Mouse (Mus musculus) intestine, postnatal 0 days (tissue): Measurements from ENCODE around the gene Hjurp. TPM values are rescaled to one million over a fixed set of nuclear protein-coding genes. Genes with fewer than 3 reads are reported as not detected.

ENCODE experiments used
- ATAC-seq: fragments of 200-750 bp; cut with Nextera tagmentation; 2 replicates; pipeline ENCODE4 v1.8.0; 2017; ENCODE audit warnings: mild to moderate bottlenecking, moderate TSS enrichment, moderate library complexity
- H3K27ac ChIP-seq: fragments of 300-500 bp; sonication (generic); 2 replicates; pipeline ENCODE4 v1.5.1; 2014; ENCODE audit warnings: mild to moderate bottlenecking, low read depth, low read length, moderate library complexity
- H3K27me3 ChIP-seq: fragments of 300-500 bp; sonication (generic); replicated peaks from 2 replicates; pipeline ENCODE4 v1.6.1; 2014; ENCODE audit warnings: low read length, mixed read lengths; ENCODE audit not compliant: control insufficient read depth, insufficient read depth
- H3K36me3 ChIP-seq: fragments of 300-500 bp; sonication (generic); 2 replicates; pipeline ENCODE4 v1.6.1; 2014; ENCODE audit warnings: mild to moderate bottlenecking, moderate library complexity; ENCODE audit not compliant: control insufficient read depth, insufficient read depth
- H3K4me1 ChIP-seq: fragments of 300-500 bp; sonication (generic); replicated peaks from 2 replicates; pipeline ENCODE4 v1.6.1; 2014; ENCODE audit warnings: antibody characterized with exemption, low read length, mixed read lengths; ENCODE audit not compliant: control insufficient read depth, insufficient read depth
- H3K4me2 ChIP-seq: fragments of 300-500 bp; sonication (generic); replicated peaks from 2 replicates; pipeline ENCODE4 v1.6.1; 2014; ENCODE audit warnings: low read depth, mild to moderate bottlenecking, moderate library complexity
- H3K4me3 ChIP-seq: fragments of 300-500 bp; sonication (generic); 2 replicates; pipeline ENCODE4 v1.5.1; 2014; ENCODE audit warnings: low read depth, low read length
- H3K9ac ChIP-seq: fragments of 300-500 bp; sonication (generic); 2 replicates; pipeline ENCODE4 v1.6.1; 2014; ENCODE audit warnings: mild to moderate bottlenecking, low read depth, low read length
- H3K9me3 ChIP-seq: fragments of 300-500 bp; sonication (generic); 2 replicates; pipeline ENCODE4 v1.6.1; 2016; ENCODE audit warnings: mixed run types; ENCODE audit not compliant: control insufficient read depth
- CTCF ChIP-seq: sonication (generic); IDR thresholded peaks from 2 replicates; pipeline ENCODE4 v1.5.1; 2016; ENCODE audit warnings: low read depth, mild to moderate bottlenecking, control low read depth, antibody characterized with exemption, moderate library complexity
- WGBS: fragments of 180-500 bp; shearing (Covaris S2); extraction: QIAGEN DNeasy Blood & Tissue Kit; methylation state at CpG from one replicate; pipeline ENCODE4 v1.1.7; 2014; 5-methylcytosine and 5-hydroxymethylcytosine counted together
- polyA plus RNA-seq: library from polyadenylated mRNA; unstranded; fragments of >200 nt; fragmentation: Nextera tagmentation; extraction: Ambion mirVana; gene quantifications from 2 replicates; pipeline ENCODE4 v1.2.1, GENCODE M21; 2015

The Hjurp gene
- 29.1 and 30.8 TPM in 2 replicates for polyA plus RNA-seq

GRCm38 (mm10) chr1:88277098-88277817 is at the start of gene Hjurp, which contains the start of gene Trpm8:
Hjurp (minus strand) TSS chr1:88277633.
Trpm8 (plus strand) TSS chr1:88277661.
- Histone ChIP-seq H3K4me2 (peak within 1 kb of the TSS; percentile 79), H3K4me1 (peaks cover 19% of the 10 kb centered on the region), H3K27me3 (no peaks in the 10 kb centered on the region), H3K9ac (peak within 1 kb of the TSS; percentile 76), H3K9me3 (no peaks in the 10 kb centered on the region), H3K36me3 (peaks cover 31% of the 10 kb centered on the region), H3K4me3 (peak within 1 kb of the TSS; percentile 72), H3K27ac (peak within 1 kb of the TSS; percentile 83)
- TF ChIP-seq CTCF, result no peak
- ATAC-seq, result peak; percentile 96
- WGBS, result under 1% methylated on average over 50 of the region's 50 CpGs

- no peak overlapping the region for H3K4me2 ChIP-seq
Observed at GRCm38 (mm10) chr1:88323101-88323500, 45.7 kb upstream of the Hjurp start.

GRCm38 (mm10) chr1:88322146-88322545 is 44.7 kb upstream of the Hjurp start:
- no peaks in the 10 kb centered on the region for H3K36me3 ChIP-seq
- TF ChIP-seq CTCF, result no peak
- H3K27ac ChIP-seq, result no peak overlapping the region
- ATAC-seq, result no peak
- no peak overlapping the region for H3K4me2 ChIP-seq
- H3K4me3 ChIP-seq, result no peak overlapping the region
- H3K9ac ChIP-seq, result no peak overlapping the region
- H3K4me1 ChIP-seq, result no peaks in the 10 kb centered on the region
- no peaks in the 10 kb centered on the region for H3K9me3 ChIP-seq
- H3K27me3 ChIP-seq, result no peaks in the 10 kb centered on the region

More at GRCm38 (mm10) chr1:88323101-88323500, 45.7 kb upstream of the Hjurp start:
- H3K27ac ChIP-seq, result no peak overlapping the region
- no peaks in the 10 kb centered on the region for H3K9me3 ChIP-seq
- H3K36me3 ChIP-seq, result no peaks in the 10 kb centered on the region
- no peak overlapping the region for H3K4me3 ChIP-seq
- no peak for ATAC-seq
- no peak for TF ChIP-seq CTCF
- WGBS, result 78% methylated on average over 3 of the region's 3 CpGs
- no peaks in the 10 kb centered on the region for H3K27me3 ChIP-seq
- no peaks in the 10 kb centered on the region for H3K4me1 ChIP-seq
- H3K9ac ChIP-seq, result no peak overlapping the region

GRCm38 (mm10) chr1:88320821-88321395 is 43.5 kb upstream of the Hjurp start:
- Histone ChIP-seq H3K9ac (no peak overlapping the region), H3K27me3 (no peaks in the 10 kb centered on the region), H3K9me3 (no peaks in the 10 kb centered on the region), H3K36me3 (no peaks in the 10 kb centered on the region), H3K4me1 (no peaks in the 10 kb centered on the region), H3K4me3 (no peak overlapping the region), H3K4me2 (no peak overlapping the region), H3K27ac (no peak overlapping the region)
- TF ChIP-seq CTCF, result no peak
- ATAC-seq, result no peak
- WGBS, result 83% methylated on average over 7 of the region's 7 CpGs

GRCm38 (mm10) chr1:88318531-88319060 is 41.2 kb upstream of the Hjurp start:
- Histone ChIP-seq H3K9me3 (no peaks in the 10 kb centered on the region), H3K9ac (no peak overlapping the region), H3K4me2 (no peak overlapping the region), H3K4me1 (no peaks in the 10 kb centered on the region), H3K36me3 (no peaks in the 10 kb centered on the region), H3K27me3 (no peaks in the 10 kb centered on the region), H3K4me3 (no peak overlapping the region), H3K27ac (no peak overlapping the region)
- ATAC-seq, result no peak
- 75% methylated on average over 6 of the region's 6 CpGs for WGBS
- TF ChIP-seq CTCF, result peak; percentile 93

- TF ChIP-seq CTCF, result no peak
- H3K27ac ChIP-seq, result no peak overlapping the region
- H3K27me3 ChIP-seq, result no peaks in the 10 kb centered on the region
- no peak for ATAC-seq
- H3K9ac ChIP-seq, result no peak overlapping the region
- no peak overlapping the region for H3K4me2 ChIP-seq
- H3K4me3 ChIP-seq, result no peak overlapping the region
- no peaks in the 10 kb centered on the region for H3K4me1 ChIP-seq
- no peaks in the 10 kb centered on the region for H3K36me3 ChIP-seq
- 71% methylated on average over 1 of the region's 1 CpGs for WGBS
- no peaks in the 10 kb centered on the region for H3K9me3 ChIP-seq
Observed at GRCm38 (mm10) chr1:88317279-88317678, 39.8 kb upstream of the Hjurp start.
